Mouse (Mus musculus) spleen, adult 2 months (tissue): Measurements from ENCODE around the gene Camsap1. TPM values are rescaled to one million over a fixed set of nuclear protein-coding genes. Genes with fewer than 3 reads are reported as not detected.

Source experiments
- DNase-seq, 2 experiments: peaks; one replicate each; pipeline versions ENCODE4 v3.0.0 to v3.0.0-alpha.2; 2012 to 2021; ENCODE audit warnings: low spot score in 2 of 2, low read depth in 1 of 2
- H3K27ac ChIP-seq: fragments of 200-500 bp; 2 replicates; pipeline ENCODE4 v1.5.1; 2012; ENCODE audit warnings: low read length, inconsistent platforms; ENCODE audit not compliant: insufficient read depth
- H3K27me3 ChIP-seq: fragments of 200-500 bp; 2 replicates; pipeline ENCODE4 v1.6.1; 2012; ENCODE audit warnings: mild to moderate bottlenecking, moderate library complexity, low read length, inconsistent platforms; ENCODE audit not compliant: control insufficient read depth, insufficient read depth
- H3K36me3 ChIP-seq: fragments of 200-500 bp; 2 replicates; pipeline ENCODE4 v1.6.1; 2012; ENCODE audit warnings: mild to moderate bottlenecking, low read length, inconsistent platforms; ENCODE audit not compliant: control insufficient read depth, insufficient read depth
- H3K4me1 ChIP-seq: fragments of 200-500 bp; 2 replicates; pipeline ENCODE4 v1.6.1; 2011; ENCODE audit warnings: inconsistent platforms; ENCODE audit not compliant: control insufficient read depth, insufficient read depth, insufficient read length
- H3K4me3 ChIP-seq: fragments of 200-500 bp; 2 replicates; pipeline ENCODE4 v1.5.1; 2011; ENCODE audit warnings: mild to moderate bottlenecking, inconsistent platforms; ENCODE audit not compliant: insufficient read depth, insufficient read length; ENCODE audit errors: extremely low read depth
- CTCF ChIP-seq: fragments of 200-500 bp; IDR thresholded peaks from 2 replicates; pipeline ENCODE4 v1.5.1; 2011; ENCODE audit warnings: mild to moderate bottlenecking, inconsistent platforms; ENCODE audit not compliant: insufficient read depth, insufficient read length, insufficient replicate concordance; ENCODE audit errors: extremely low read depth
- POLR2A ChIP-seq: fragments of 200-500 bp; IDR thresholded peaks from 2 replicates; pipeline ENCODE4 v1.6.1; 2011; ENCODE audit warnings: low read depth, low read length, inconsistent platforms
- WGBS: fragments of 180-500 bp; shearing (Covaris S2); methylation state at CpG from one replicate; pipeline ENCODE4 v1.1.7; 2018; 5-methylcytosine and 5-hydroxymethylcytosine counted together
- polyA plus RNA-seq: library from polyadenylated mRNA; depleted of rRNA; stranded (reverse); fragments of >200 nt; gene quantifications from 2 replicates; pipeline ENCODE4 v1.2.3, GENCODE M21; 2012; rRNA removed

The Camsap1 gene
- polyA plus RNA-seq, 1 experiment, result 6.5 TPM

- Histone ChIP-seq H3K27me3 (peaks cover 3% of the 10 kb centered on the region), H3K4me3 (no peak overlapping the region), H3K36me3 (no peaks in the 10 kb centered on the region), H3K4me1 (no peaks in the 10 kb centered on the region; the same call in 1 of the 2 replicates), H3K27ac (no peak overlapping the region)
- TF ChIP-seq CTCF (no peak), POLR2A (no peak)
- no peak for DNase-seq
- 11% methylated on average over 49 of the region's 49 CpGs for WGBS
Observed at GRCm38 (mm10) chr2:25877736-25878268, 105.3 kb downstream of the Camsap1 start.

GRCm38 (mm10) chr2:25877250-25877735, 105.8 kb downstream of the Camsap1 start:
- DNase-seq, result no peak
- TF ChIP-seq CTCF (no peak), POLR2A (no peak)
- no peaks in the 10 kb centered on the region for H3K36me3 ChIP-seq
- WGBS, result 32% methylated on average over 7 of the region's 7 CpGs
- no peaks in the 10 kb centered on the region; the same call in 1 of the 2 replicates for H3K4me1 ChIP-seq
- H3K27ac ChIP-seq, result no peak overlapping the region
- H3K27me3 ChIP-seq, result peaks cover 3% of the 10 kb centered on the region
- H3K4me3 ChIP-seq, result no peak overlapping the region

Other genes starting within 250 kb of the Camsap1 start
- not detected in 2 replicates for gene Obp2b, start 246.3 kb downstream of the Camsap1 start, polyA plus RNA-seq
- gene Lcn3, start 217.7 kb downstream of the Camsap1 start, polyA plus RNA-seq, result not detected in 2 replicates
- not detected in 2 replicates for gene Lcn11, start 206.3 kb downstream of the Camsap1 start, polyA plus RNA-seq
- gene Gm13539, start 201.0 kb downstream of the Camsap1 start, polyA plus RNA-seq, result not detected in 2 replicates
- gene Glt6d1, start 167.4 kb downstream of the Camsap1 start, polyA plus RNA-seq, result not detected in 2 replicates
- gene Lcn9, start 160.1 kb downstream of the Camsap1 start, polyA plus RNA-seq, result not detected in 2 replicates
- not detected in 2 replicates for gene Sohlh1, start 136.0 kb downstream of the Camsap1 start, polyA plus RNA-seq
- gene Kcnt1, start 119.5 kb downstream of the Camsap1 start, polyA plus RNA-seq, result 0.16 and 0.40 TPM in 2 replicates
- gene Ubac1, start 38.5 kb upstream of the Camsap1 start, polyA plus RNA-seq, result 69.1 and 80.2 TPM in 2 replicates
- 10.7 and 16.8 TPM in 2 replicates for gene Nacc2, start 139.9 kb upstream of the Camsap1 start, polyA plus RNA-seq
- 0.04 TPM in 1 of 2 replicates, not detected in the other for gene Lhx3, start 225.0 kb upstream of the Camsap1 start, polyA plus RNA-seq